Mouse (Mus musculus): Measurements from ENCODE around the gene Aspa. TPM values are rescaled to one million over a fixed set of nuclear protein-coding genes. Genes with fewer than 3 reads are reported as not detected.

Aspa gene
- 2.4 and 2.9 TPM in 2 replicates for polyA plus RNA-seq (2014; fragmentation: Nextera tagmentation; extraction: Ambion mirVana)

GRCm38 (mm10) chr11:73329442-73329841 is at the start of gene Aspa, which contains the start of the genes Gm49340 and Spata22:
TSS of gene Aspa (minus strand) at chr11:73329596.
TSS of gene Gm49340 (plus strand) at chr11:73329741.
TSS of gene Spata22 (plus strand) at chr11:73329741.
- WGBS, result 88% methylated on average over 27 of the region's 27 CpGs
- Histone ChIP-seq H3K4me1 (ENCODE audit: control insufficient read depth, insufficient read depth, low read length) (0 out of 2 replicates have a peak, but pooled peaks cover 4% of the 10 kb centered on the region), H3K4me3 (ENCODE audit: low read depth, low read length) (no peak within 1 kb of the TSS), H3K27ac (replicated peaks; ENCODE audit: low read depth, low read length) (no peak within 1 kb of the TSS), H3K27me3 (replicated peaks; ENCODE audit: control insufficient read depth, insufficient read depth, low read length) (no peaks in the 10 kb centered on the region), H3K9ac (ENCODE audit: low read depth, low read length) (no peak within 1 kb of the TSS), H3K4me2 (ENCODE audit: low read depth, low read length) (no peak within 1 kb of the TSS), H3K9me3 (ENCODE audit: control insufficient read depth, low read length) (no peaks in the 10 kb centered on the region), H3K36me3 (ENCODE audit: control insufficient read depth, insufficient read depth, low read length) (no peaks in the 10 kb centered on the region)
- DNase-seq (ENCODE audit: low spot score), result no peak
- no peak for ATAC-seq (ENCODE audit: low read depth)

DNA sequence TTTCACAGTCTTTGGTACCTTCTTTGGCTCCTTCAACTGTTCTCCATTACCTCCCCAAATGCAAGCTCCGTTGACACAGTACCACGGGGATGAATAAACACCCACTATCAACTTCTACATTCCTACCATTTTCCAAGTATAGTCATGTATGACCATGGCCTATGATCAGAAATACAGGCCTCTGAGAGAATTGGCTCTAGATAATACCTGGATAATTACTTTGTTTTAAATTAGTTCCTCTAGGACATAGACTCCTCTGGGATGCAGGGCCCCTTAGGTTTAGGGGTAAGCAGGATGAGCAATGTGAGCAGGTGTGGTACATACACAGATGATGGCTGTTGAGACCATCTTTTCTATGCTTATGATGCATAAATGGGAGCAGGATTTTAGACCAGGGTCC is 41.5 kb upstream of the Aspa start, which contains the start of gene Olfr376:
Gene Olfr376 (plus strand): TSS at position 301 of the 400 bp plus-strand sequence.
- H3K4me1 ChIP-seq (ENCODE audit: control insufficient read depth, insufficient read depth, low read length), result no peaks in the 10 kb centered on the region
- WGBS, result 90% methylated on average over 2 of the region's 2 CpGs
- H3K4me2 ChIP-seq (ENCODE audit: low read depth, low read length), result no peak within 1 kb of the TSS
- DNase-seq (ENCODE audit: low spot score), result no peak
- no peaks in the 10 kb centered on the region for H3K36me3 ChIP-seq (ENCODE audit: control insufficient read depth, insufficient read depth, low read length)
- no peaks in the 10 kb centered on the region for H3K9me3 ChIP-seq (ENCODE audit: control insufficient read depth, low read length)
- no peaks in the 10 kb centered on the region for H3K27me3 ChIP-seq (replicated peaks; ENCODE audit: control insufficient read depth, insufficient read depth, low read length)
- no peak within 1 kb of the TSS for H3K9ac ChIP-seq (ENCODE audit: low read depth, low read length)
- H3K27ac ChIP-seq (replicated peaks; ENCODE audit: low read depth, low read length), result no peak within 1 kb of the TSS
- no peak within 1 kb of the TSS for H3K4me3 ChIP-seq (ENCODE audit: low read depth, low read length)
- ATAC-seq (ENCODE audit: low read depth), result no peak

DNA sequence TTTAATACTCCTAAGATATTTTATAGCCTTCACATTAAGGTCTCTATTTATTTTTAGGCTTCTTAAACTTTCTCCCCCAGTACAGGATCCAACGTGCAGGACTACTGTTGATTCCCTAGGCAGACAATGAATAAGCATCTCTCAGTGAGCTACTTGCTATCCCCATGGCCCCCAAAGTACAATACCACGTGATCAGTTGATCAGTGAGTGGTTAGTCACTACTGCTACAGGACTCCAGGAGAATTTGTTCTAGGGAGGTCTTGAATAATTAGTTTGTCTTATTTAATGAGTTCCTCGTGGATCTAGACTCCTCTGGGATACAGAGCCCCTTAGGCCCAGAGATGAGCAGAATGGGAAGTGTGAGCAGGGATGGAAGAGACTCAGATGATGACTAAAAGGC is 21.1 kb upstream of the Aspa start, which contains the start of gene Olfr20:
Gene Olfr20 (plus strand): TSS at position 301 of the 400 bp plus-strand sequence.
- no peak for DNase-seq (ENCODE audit: low spot score)
- Histone ChIP-seq H3K36me3 (ENCODE audit: control insufficient read depth, insufficient read depth, low read length) (no peaks in the 10 kb centered on the region), H3K9ac (ENCODE audit: low read depth, low read length) (no peak within 1 kb of the TSS), H3K27ac (replicated peaks; ENCODE audit: low read depth, low read length) (no peak within 1 kb of the TSS), H3K4me3 (ENCODE audit: low read depth, low read length) (no peak within 1 kb of the TSS), H3K4me1 (ENCODE audit: control insufficient read depth, insufficient read depth, low read length) (no peaks in the 10 kb centered on the region), H3K27me3 (replicated peaks; ENCODE audit: control insufficient read depth, insufficient read depth, low read length) (no peaks in the 10 kb centered on the region), H3K9me3 (ENCODE audit: control insufficient read depth, low read length) (no peaks in the 10 kb centered on the region), H3K4me2 (ENCODE audit: low read depth, low read length) (no peak within 1 kb of the TSS)
- WGBS, result 38% methylated on average over 3 of the region's 3 CpGs
- ATAC-seq (ENCODE audit: low read depth), result no peak

DNA sequence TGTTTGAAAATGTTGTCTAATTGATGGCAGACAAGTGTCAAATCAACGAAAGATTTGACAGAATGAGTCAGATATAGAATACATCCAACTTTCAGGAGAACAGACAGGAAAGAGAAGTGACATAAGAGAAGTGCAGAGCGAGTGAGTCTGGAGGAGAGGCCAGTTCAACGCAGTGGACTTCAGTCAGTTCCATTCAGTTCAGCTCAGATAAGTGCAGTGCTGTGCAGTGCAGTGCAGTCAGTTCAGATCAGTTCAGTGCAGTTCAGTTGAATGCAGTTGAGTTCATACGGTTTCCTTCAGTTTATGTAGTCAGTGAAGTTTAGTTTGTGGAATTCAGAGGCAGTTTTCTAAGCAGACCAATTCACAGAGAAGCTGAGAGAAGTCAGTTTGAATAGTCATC is 7.5 kb upstream of the Aspa start:
- no peaks in the 10 kb centered on the region for H3K4me1 ChIP-seq (ENCODE audit: control insufficient read depth, insufficient read depth, low read length)
- no peak overlapping the region for H3K27ac ChIP-seq (replicated peaks; ENCODE audit: low read depth, low read length)
- no peaks in the 10 kb centered on the region for H3K9me3 ChIP-seq (ENCODE audit: control insufficient read depth, low read length)
- no peak overlapping the region for H3K4me3 ChIP-seq (ENCODE audit: low read depth, low read length)
- DNase-seq (ENCODE audit: low spot score) (no peak), ATAC-seq (ENCODE audit: low read depth) (no peak)
- H3K9ac ChIP-seq (ENCODE audit: low read depth, low read length), result no peak overlapping the region
- H3K36me3 ChIP-seq (ENCODE audit: control insufficient read depth, insufficient read depth, low read length), result no peaks in the 10 kb centered on the region
- H3K27me3 ChIP-seq (replicated peaks; ENCODE audit: control insufficient read depth, insufficient read depth, low read length), result no peaks in the 10 kb centered on the region
- H3K4me2 ChIP-seq (ENCODE audit: low read depth, low read length), result no peak overlapping the region
- WGBS, result 75% methylated on average over 4 of the region's 4 CpGs

GRCm38 (mm10) chr11:73333357-73333756 is 4.0 kb upstream of the Aspa start:
- no peaks in the 10 kb centered on the region for H3K36me3 ChIP-seq (ENCODE audit: control insufficient read depth, insufficient read depth, low read length)
- no peak overlapping the region for H3K9ac ChIP-seq (ENCODE audit: low read depth, low read length)
- no peak overlapping the region for H3K27ac ChIP-seq (replicated peaks; ENCODE audit: low read depth, low read length)
- no peaks in the 10 kb centered on the region for H3K27me3 ChIP-seq (replicated peaks; ENCODE audit: control insufficient read depth, insufficient read depth, low read length)
- H3K4me2 ChIP-seq (ENCODE audit: low read depth, low read length), result no peak overlapping the region
- 63% methylated on average over 2 of the region's 2 CpGs for WGBS
- no peak for ATAC-seq (ENCODE audit: low read depth)
- H3K4me1 ChIP-seq (ENCODE audit: control insufficient read depth, insufficient read depth, low read length), result no peaks in the 10 kb centered on the region
- DNase-seq (ENCODE audit: low spot score), result no peak
- H3K4me3 ChIP-seq (ENCODE audit: low read depth, low read length), result no peak overlapping the region
- H3K9me3 ChIP-seq (ENCODE audit: control insufficient read depth, low read length), result no peaks in the 10 kb centered on the region

GRCm38 (mm10) chr11:73327361-73327760 is 2.0 kb downstream of the Aspa start:
- no peak overlapping the region for H3K4me2 ChIP-seq (ENCODE audit: low read depth, low read length)
- ATAC-seq (ENCODE audit: low read depth) (no peak), DNase-seq (ENCODE audit: low spot score) (peak; percentile 16)
- WGBS, result 67% methylated on average over 4 of the region's 4 CpGs
- H3K27ac ChIP-seq (replicated peaks; ENCODE audit: low read depth, low read length), result no peak overlapping the region
- H3K36me3 ChIP-seq (ENCODE audit: control insufficient read depth, insufficient read depth, low read length), result no peaks in the 10 kb centered on the region
- H3K9me3 ChIP-seq (ENCODE audit: control insufficient read depth, low read length), result no peaks in the 10 kb centered on the region
- 0 out of 2 replicates have a peak, but pooled peaks cover 4% of the 10 kb centered on the region for H3K4me1 ChIP-seq (ENCODE audit: control insufficient read depth, insufficient read depth, low read length)
- H3K27me3 ChIP-seq (replicated peaks; ENCODE audit: control insufficient read depth, insufficient read depth, low read length), result no peaks in the 10 kb centered on the region
- H3K9ac ChIP-seq (ENCODE audit: low read depth, low read length), result no peak overlapping the region
- H3K4me3 ChIP-seq (ENCODE audit: low read depth, low read length), result no peak overlapping the region

DNA sequence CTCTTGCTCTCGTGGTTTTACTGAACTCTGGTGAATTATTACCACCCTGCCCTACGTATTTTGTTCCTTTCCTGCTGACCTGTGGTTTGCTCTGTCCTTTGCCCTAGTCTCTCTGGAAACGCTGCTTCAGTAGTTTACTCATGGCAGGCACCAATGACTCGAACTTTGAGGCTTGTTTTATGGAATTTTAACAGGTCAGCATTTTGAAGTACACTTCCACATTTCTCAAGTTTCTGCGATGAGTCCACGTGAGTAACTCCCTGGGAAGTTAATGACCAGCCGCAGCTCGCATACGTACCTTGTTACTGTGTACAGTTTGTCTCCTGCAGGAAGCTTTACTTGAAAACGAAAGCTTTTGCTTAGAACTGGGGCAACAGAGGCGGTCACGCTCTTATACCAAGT is 2.9 kb downstream of the Aspa start:
- ATAC-seq (ENCODE audit: low read depth), result no peak
- no peaks in the 10 kb centered on the region for H3K9me3 ChIP-seq (ENCODE audit: control insufficient read depth, low read length)
- H3K9ac ChIP-seq (ENCODE audit: low read depth, low read length), result no peak overlapping the region
- 0 out of 2 replicates have a peak, but pooled peaks cover 4% of the 10 kb centered on the region for H3K4me1 ChIP-seq (ENCODE audit: control insufficient read depth, insufficient read depth, low read length)
- H3K4me2 ChIP-seq (ENCODE audit: low read depth, low read length), result peak overlapping the region; percentile 18; the same call in 1 of the 2 replicates
- no peak overlapping the region for H3K27ac ChIP-seq (replicated peaks; ENCODE audit: low read depth, low read length)
- WGBS, result 31% methylated on average over 12 of the region's 12 CpGs
- peak; percentile 11 for DNase-seq (ENCODE audit: low spot score)
- H3K36me3 ChIP-seq (ENCODE audit: control insufficient read depth, insufficient read depth, low read length), result no peaks in the 10 kb centered on the region
- no peak overlapping the region for H3K4me3 ChIP-seq (ENCODE audit: low read depth, low read length)
- no peaks in the 10 kb centered on the region for H3K27me3 ChIP-seq (replicated peaks; ENCODE audit: control insufficient read depth, insufficient read depth, low read length)

DNA sequence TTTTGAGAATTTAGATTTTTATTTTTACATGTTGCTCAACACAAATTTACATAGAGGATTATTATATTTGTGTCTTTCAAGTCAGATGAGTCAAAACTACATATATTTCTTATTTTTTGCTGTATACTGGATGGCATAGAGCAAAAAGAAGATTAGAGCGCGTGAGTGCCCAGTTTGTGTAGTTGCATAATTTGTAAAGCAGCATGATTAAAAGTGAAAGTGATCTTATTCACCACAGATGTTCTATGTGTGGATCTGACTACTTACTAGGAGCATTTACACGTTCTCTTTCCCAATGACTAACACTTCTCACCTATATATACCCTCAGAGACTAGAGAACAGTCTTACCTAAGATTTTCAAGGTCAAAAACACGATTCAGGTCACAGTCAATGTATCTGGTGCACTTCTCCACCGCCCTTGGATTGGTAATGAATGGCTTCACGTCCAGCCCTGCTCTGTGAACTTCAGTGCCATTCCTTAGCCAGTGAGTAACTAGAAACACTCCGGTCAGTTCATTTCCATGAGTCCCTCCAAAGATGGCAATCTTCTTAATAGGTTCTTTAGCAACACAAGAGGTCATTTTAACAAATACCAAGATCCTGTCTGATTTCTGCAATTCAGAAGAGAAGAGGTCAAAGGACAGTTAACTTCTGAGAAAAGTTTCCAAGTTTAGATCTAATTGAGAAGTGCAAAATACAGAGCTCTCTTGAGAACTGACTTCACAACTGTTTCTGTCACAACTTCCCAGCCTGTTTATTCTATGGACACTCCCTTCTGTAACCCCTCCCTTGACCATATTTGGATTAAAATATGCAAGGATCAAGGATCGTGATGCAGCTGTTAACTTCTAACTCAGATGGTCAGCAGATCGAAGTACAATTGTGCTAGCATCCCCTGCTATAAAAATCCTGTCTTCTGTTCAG is 5.2 kb downstream of the Aspa start:
- no peak overlapping the region for H3K4me3 ChIP-seq (ENCODE audit: low read depth, low read length)
- DNase-seq (ENCODE audit: low spot score) (no peak), ATAC-seq (ENCODE audit: low read depth) (no peak)
- no peak overlapping the region for H3K4me2 ChIP-seq (ENCODE audit: low read depth, low read length)
- H3K27me3 ChIP-seq (replicated peaks; ENCODE audit: control insufficient read depth, insufficient read depth, low read length), result no peaks in the 10 kb centered on the region
- H3K36me3 ChIP-seq (ENCODE audit: control insufficient read depth, insufficient read depth, low read length), result no peaks in the 10 kb centered on the region
- no peak overlapping the region for H3K9ac ChIP-seq (ENCODE audit: low read depth, low read length)
- no peak overlapping the region for H3K27ac ChIP-seq (replicated peaks; ENCODE audit: low read depth, low read length)
- 0 out of 2 replicates have a peak, but pooled peaks cover 4% of the 10 kb centered on the region for H3K4me1 ChIP-seq (ENCODE audit: control insufficient read depth, insufficient read depth, low read length)
- 62% methylated on average over 9 of the region's 9 CpGs for WGBS
- no peaks in the 10 kb centered on the region for H3K9me3 ChIP-seq (ENCODE audit: control insufficient read depth, low read length)

Measured in embryonic facial prominence, embryonic 14.5 days (tissue).